Mouse (Mus musculus) lung, postnatal 4 days (tissue): ENCODE results near the gene Usp22.
A peak's percentile ranks its signal among the peaks of the same experiment; 100 is the strongest.
"Not testable (repeated sequence)": the region's sequence is repeated elsewhere in the genome, so short reads cannot be mapped to it uniquely, and the experiment has no call there.

Experiments used
- DNase-seq, 2 experiments: peaks; one replicate each; pipeline ENCODE4 v3.0.0; 2021

Gene Usp22

GRCm38 (mm10) chr11:61174821-61175658, at the start of gene Usp22:
Gene Usp22, minus strand, starts transcription at chr11:61175055.
- peak; percentile 99 to 100 for DNase-seq

GRCm38 (mm10) chr11:61224234-61224744, 49.4 kb upstream of the Usp22 start:
- DNase-seq: no peak

GRCm38 (mm10) chr11:61222971-61223745, 48.3 kb upstream of the Usp22 start:
- no peak for DNase-seq

- DNase-seq: no peak
Measured at GRCm38 (mm10) chr11:61222007-61222406, 47.2 kb upstream of the Usp22 start.

GRCm38 (mm10) chr11:61220156-61220881, 45.5 kb upstream of the Usp22 start:
- DNase-seq: no peak

GRCm38 (mm10) chr11:61215936-61216335, 41.1 kb upstream of the Usp22 start:
- DNase-seq: no peak

GRCm38 (mm10) chr11:61212102-61212501, 37.2 kb upstream of the Usp22 start:
- no peak for DNase-seq

- DNase-seq: no peak
Measured at GRCm38 (mm10) chr11:61208316-61208715, 33.5 kb upstream of the Usp22 start.

- DNase-seq: no peak
Measured at GRCm38 (mm10) chr11:61207487-61208246, 32.8 kb upstream of the Usp22 start, which contains the start of gene Aldh3a1. Gene Aldh3a1, plus strand, starts transcription at chr11:61207537.

GRCm38 (mm10) chr11:61206136-61206535, 31.3 kb upstream of the Usp22 start:
- no peak for DNase-seq

- no peak for DNase-seq
Measured at GRCm38 (mm10) chr11:61205167-61205950, 30.5 kb upstream of the Usp22 start.

GRCm38 (mm10) chr11:61202810-61203209, 28.0 kb upstream of the Usp22 start:
- no peak for DNase-seq

- no peak for DNase-seq
Measured at GRCm38 (mm10) chr11:61202186-61202585, 27.3 kb upstream of the Usp22 start.

GRCm38 (mm10) chr11:61199620-61200362, 24.9 kb upstream of the Usp22 start:
- no peak for DNase-seq

- DNase-seq: no peak
Measured at GRCm38 (mm10) chr11:61197935-61198334, 23.1 kb upstream of the Usp22 start.

- peak in 1 of 2 experiments; percentile 45 for DNase-seq
Measured at GRCm38 (mm10) chr11:61196616-61197353, 21.9 kb upstream of the Usp22 start.

GRCm38 (mm10) chr11:61193392-61193791, 18.5 kb upstream of the Usp22 start:
- DNase-seq: peak; percentile 77 to 88

- no peak for DNase-seq
Measured at GRCm38 (mm10) chr11:61192779-61193178, 17.9 kb upstream of the Usp22 start.

- not testable (repeated sequence) for DNase-seq
Measured at GRCm38 (mm10) chr11:61192123-61192522, 17.3 kb upstream of the Usp22 start.

- DNase-seq: no peak
Measured at GRCm38 (mm10) chr11:61190776-61191175, 15.9 kb upstream of the Usp22 start.
